ENCODE assay signal across 26 mouse cellular contexts in genomic region chr12:73384747-73385146, GRCm38 (mm10).
A peak's percentile ranks its signal among the peaks of the same experiment; 100 is the strongest.
DNase-seq lines count a peak whose midpoint lies in the region; ATAC-seq and TF ChIP-seq lines count a peak whose summit lies in the region.
"Had no signal": no experiment of that assay in that cellular context is flagged by ENCODE, and none has a peak within 500 bp of the region (broad histone marks: within the 10 kb centered on the region; RNA-seq: fewer than 3 reads in every experiment).

No protein-coding gene starts in this region.

- no peaks in the 10 kb centered on the region for H3K79me2 ChIP-seq in heart, adult 2 months (replicated peaks; ENCODE audit: control insufficient read depth, insufficient read depth, low read length)
- no peaks in the 10 kb centered on the region for H3K79me2 ChIP-seq in MEL (ENCODE audit: control insufficient read depth, insufficient read depth, low read length, poor library complexity)

- no peaks in the 10 kb centered on the region for H3K9me3 ChIP-seq in heart, embryonic 10.5 days
- no peaks in the 10 kb centered on the region for H3K9me3 ChIP-seq in MEL (replicated peaks; ENCODE audit: insufficient read depth, low read length)
- H3K9me3 ChIP-seq: intestine, embryonic 15.5 days; limb, embryonic 13.5 days; liver, embryonic 12.5 days; midbrain, embryonic 12.5 days had no signal

- peak; percentile 37 to 40; a peak in 3 of 4 replicates for ATAC-seq in hematopoietic stem cell, adult 5-6 weeks (replicated peaks in 1 of 2; ENCODE audit: insufficient read depth in 1 of 2, low FRiP score in 2 of 2, low TSS enrichment in 1 of 2, low read depth in 1 of 2, poor library complexity in 2 of 2, severe bottlenecking in 2 of 2)
- ATAC-seq: forebrain, postnatal 0 days; hindbrain, embryonic 16.5 days; intestine, embryonic 15.5 days; liver, embryonic 12.5 days had no signal

- no peak for TF ChIP-seq POLR2A in heart, adult 2 months (IDR thresholded peaks at IDR 0.05; ENCODE audit: insufficient read depth, low read depth, low read length)
- no peak for TF ChIP-seq POLR2A in MEL (IDR thresholded peaks at IDR 0.05; ENCODE audit: control insufficient read depth in 1 of 2, insufficient read depth in 1 of 2, low read depth in 1 of 2, low read length in 2 of 2, poor library complexity in 1 of 2)

- no peaks in the 10 kb centered on the region for H3K27me3 ChIP-seq in heart, embryonic 10.5 days (ENCODE audit: insufficient read depth, poor library complexity, severe bottlenecking)
- no peaks in the 10 kb centered on the region for H3K27me3 ChIP-seq in heart, adult 2 months (ENCODE audit: control insufficient read depth, insufficient read depth, low read length)
- H3K27me3 ChIP-seq in MEL (ENCODE audit: control insufficient read depth in 1 of 2, insufficient read depth in 2 of 2, low read length in 2 of 2) = no peaks in the 10 kb centered on the region
- H3K27me3 ChIP-seq: CH12.LX; intestine, embryonic 15.5 days; limb, embryonic 13.5 days; liver, embryonic 12.5 days; midbrain, embryonic 12.5 days had no signal

- H3K27ac ChIP-seq in heart, embryonic 10.5 days = peak overlapping the region; percentile 33; the same call in 1 of the 2 replicates
- no peak overlapping the region for H3K27ac ChIP-seq in heart, adult 2 months
- no peak overlapping the region for H3K27ac ChIP-seq in MEL (ENCODE audit: control insufficient read depth, low read depth, low read length)
- H3K27ac ChIP-seq: intestine, embryonic 15.5 days; limb, embryonic 13.5 days; liver, embryonic 12.5 days; midbrain, embryonic 12.5 days; stomach, postnatal 0 days had no signal

- intact Hi-C loops in heart, adult 2 months (cut with DNase I) = no loop called here

- 27% methylated on average over 6 of the region's 6 CpGs for whole genome bisulfite sequencing in heart, embryonic 10.5 days
- WGBS in heart, adult 2 months = 56% methylated on average over 6 of the region's 6 CpGs

- no peak for TF ChIP-seq EP300 in heart, adult 2 months (IDR thresholded peaks at IDR 0.05; ENCODE audit: insufficient read depth, low read depth, low read length)
- peak in 1 of 2 experiments; percentile 56; a peak in 3 of 4 replicates for TF ChIP-seq EP300 in MEL (IDR thresholded peaks at IDR 0.05; ENCODE audit: low read depth in 1 of 2, low read length in 2 of 2)

- no peak overlapping the region for H3K9ac ChIP-seq in heart, adult 2 months (ENCODE audit: low read depth, low read length)
- no peak overlapping the region for H3K9ac ChIP-seq in MEL (ENCODE audit: control insufficient read depth, low read depth, low read length, poor library complexity, severe bottlenecking)
- H3K9ac ChIP-seq: forebrain, postnatal 0 days; intestine, embryonic 15.5 days; limb, embryonic 13.5 days; liver, embryonic 12.5 days; midbrain, embryonic 12.5 days had no signal

- H3K4me1 ChIP-seq in heart, embryonic 10.5 days = peaks cover 68% of the 10 kb centered on the region
- peaks cover 21% of the 10 kb centered on the region for H3K4me1 ChIP-seq in heart, adult 2 months (ENCODE audit: control insufficient read depth, insufficient read depth, low read length)
- peaks cover 14 to 16% of the 10 kb centered on the region in 2 experiments for H3K4me1 ChIP-seq in MEL (ENCODE audit: control insufficient read depth in 1 of 2, insufficient read depth in 2 of 2, low read length in 2 of 2)

- DNase-seq in heart, embryonic 10.5 days (ENCODE audit: low spot score) = no peak
- no peak for DNase-seq in heart, adult 2 months
- peak; percentile 94 for DNase-seq in 416B (ENCODE audit: low read depth)
- peak; percentile 54 for DNase-seq in MEL (ENCODE audit: low read depth, low spot score)
- DNase-seq in T-cell, adult 2 months (ENCODE audit: low spot score) = no peak
- DNase-seq in embryo, embryonic 11 days = no peak
- DNase-seq: adrenal gland, postnatal 10 days; B cell, adult 2 months; cerebellum, adult 18-20 months; cerebellum, postnatal 14 days; forebrain, postnatal 0 days; gastrocnemius, postnatal 14 days; heart, postnatal 4 days; kidney, adult 8-10 months; kidney, postnatal 25 days; lung, adult 18-20 months; lung, postnatal 4 days; right cerebral cortex, postnatal 14 days had no signal

- no peak for TF ChIP-seq RAD21 in MEL (IDR thresholded peaks at IDR 0.05; ENCODE audit: low read depth, low read length)

- H3K4me3 ChIP-seq in heart, embryonic 10.5 days = no peak overlapping the region
- no peak overlapping the region for H3K4me3 ChIP-seq in heart, adult 2 months
- H3K4me3 ChIP-seq in MEL (ENCODE audit: control insufficient read depth in 1 of 2, insufficient read depth in 1 of 2, low read depth in 2 of 2, low read length in 2 of 2) = peak overlapping the region in 1 of 2 experiments; percentile 28; a peak in 1 of 4 replicates
- H3K4me3 ChIP-seq: intestine, embryonic 15.5 days; limb, embryonic 13.5 days; liver, embryonic 12.5 days; midbrain, embryonic 12.5 days had no signal

- no peaks in the 10 kb centered on the region for H3K36me3 ChIP-seq in heart, embryonic 10.5 days
- no peaks in the 10 kb centered on the region for H3K36me3 ChIP-seq in heart, adult 2 months (ENCODE audit: control insufficient read depth, insufficient read depth, low read length)
- peaks cover 0 to 8% of the 10 kb centered on the region in 2 experiments; a peak in 2 of 4 replicates for H3K36me3 ChIP-seq in MEL (ENCODE audit: control insufficient read depth in 1 of 2, insufficient read depth in 2 of 2, low read length in 2 of 2)
- H3K36me3 ChIP-seq: intestine, embryonic 15.5 days; limb, embryonic 13.5 days; liver, embryonic 12.5 days; midbrain, embryonic 12.5 days had no signal

- TF ChIP-seq CTCF in heart, adult 2 months (IDR thresholded peaks at IDR 0.05) = no peak
- no peak for TF ChIP-seq CTCF in MEL (IDR thresholded peaks at IDR 0.05 in 2 of 3, conservative IDR thresholded peaks at IDR 0.05 in 1 of 3; ENCODE audit: control insufficient read depth in 1 of 3, insufficient read depth in 1 of 3, low read depth in 2 of 3, low read length in 3 of 3, poor library complexity in 1 of 3, severe bottlenecking in 1 of 3)

TF ChIP-seq in MEL, 35 proteins besides CTCF, POLR2A, EP300 and RAD21:
- no peak for TF ChIP-seq BHLHE40 (IDR thresholded peaks at IDR 0.05; ENCODE audit: borderline replicate concordance, low read depth, low read length)
- peak; percentile 58 for TF ChIP-seq GATA1 (IDR thresholded peaks at IDR 0.05; ENCODE audit: low read depth, low read length)
- TF ChIP-seq E2F4 (IDR thresholded peaks at IDR 0.05; ENCODE audit: borderline replicate concordance, low read depth, low read length) = no peak
- TF ChIP-seq HCFC1 (IDR thresholded peaks at IDR 0.05; ENCODE audit: low read depth, low read length) = no peak
- no peak for TF ChIP-seq RCOR1 (IDR thresholded peaks at IDR 0.05; ENCODE audit: low read depth, low read length)
- no peak for TF ChIP-seq MAX (IDR thresholded peaks at IDR 0.05; ENCODE audit: low read length)
- no peak for TF ChIP-seq CHD2 (IDR thresholded peaks at IDR 0.05; ENCODE audit: low read length)
- peak; percentile 19; the same call in 1 of the 2 replicates for TF ChIP-seq TCF12 (IDR thresholded peaks at IDR 0.05; ENCODE audit: low read depth, low read length)
- TF ChIP-seq ZNF384 (IDR thresholded peaks at IDR 0.05; ENCODE audit: low read depth, low read length) = no peak
TF ChIP-seq in MEL: peak in this region for 2.

Comparison
In these comparisons a context has a peak if more than half of its experiments do, and no peak if none do; other contexts are left out.
1. DNase-seq: peak in 416B (single experiment) and MEL (single experiment); none in heart, embryonic 10.5 days (single experiment), heart, adult 2 months (0 of 2), T-cell, adult 2 months (single experiment) and embryo, embryonic 11 days (single experiment).